Mouse (Mus musculus) forebrain, embryonic 11.5 days (tissue): Measurements from ENCODE around the gene Zscan21. TPM values are rescaled to one million over a fixed set of nuclear protein-coding genes. Genes with fewer than 3 reads are reported as not detected.

Source experiments
- ATAC-seq: fragments of 200-750 bp; cut with Nextera tagmentation; replicated peaks from 2 replicates; pipeline ENCODE4 v1.8.0; 2017; ENCODE audit warnings: moderate TSS enrichment; ENCODE audit not compliant: low FRiP score
- DNase-seq: peaks from one replicate; pipeline ENCODE4 v3.0.0-alpha.2; 2017; ENCODE audit warnings: low spot score
- H3K27ac ChIP-seq: fragments of 300-500 bp; sonication (generic); 2 replicates; pipeline ENCODE4 v1.5.1; 2014; ENCODE audit warnings: low read depth, low read length
- H3K27me3 ChIP-seq: fragments of 300-500 bp; sonication (generic); 2 replicates; pipeline ENCODE4 v1.6.1; 2014; ENCODE audit warnings: mild to moderate bottlenecking, low read length, mixed read lengths; ENCODE audit not compliant: control insufficient read depth, insufficient read depth
- H3K36me3 ChIP-seq: fragments of 300-500 bp; sonication (generic); 2 replicates; pipeline ENCODE4 v1.6.1; 2014; ENCODE audit warnings: mild to moderate bottlenecking, low read length, moderate library complexity, mixed read lengths; ENCODE audit not compliant: control insufficient read depth, insufficient read depth
- H3K4me1 ChIP-seq: fragments of 300-500 bp; sonication (generic); replicated peaks from 2 replicates; pipeline ENCODE4 v1.6.1; 2014; ENCODE audit warnings: low read length, mixed read lengths; ENCODE audit not compliant: control insufficient read depth, insufficient read depth
- H3K4me2 ChIP-seq: fragments of 300-500 bp; sonication (generic); 2 replicates; pipeline ENCODE4 v1.6.1; 2014; ENCODE audit warnings: low read depth, mild to moderate bottlenecking, low read length, moderate library complexity, mixed read lengths; ENCODE audit not compliant: severe bottlenecking
- H3K4me3 ChIP-seq: fragments of 300-500 bp; sonication (generic); 2 replicates; pipeline ENCODE4 v1.5.1; 2014; ENCODE audit warnings: low read depth, low read length
- H3K9ac ChIP-seq: fragments of 300-500 bp; sonication (generic); 2 replicates; pipeline ENCODE4 v1.6.1; 2014; ENCODE audit warnings: low read length
- H3K9me3 ChIP-seq: fragments of 300-500 bp; sonication (generic); 2 replicates; pipeline ENCODE4 v1.6.1; 2016; ENCODE audit warnings: low read length, mixed read lengths; ENCODE audit not compliant: control insufficient read depth
- WGBS: fragments of 180-500 bp; shearing (Covaris S2); extraction: QIAGEN DNeasy Blood & Tissue Kit; methylation state at CpG from one replicate; pipeline ENCODE4 v1.1.7; 2014; 5-methylcytosine and 5-hydroxymethylcytosine counted together
- polyA plus RNA-seq: library from polyadenylated mRNA; unstranded; fragments of >200 nt; fragmentation: Nextera tagmentation; extraction: Ambion mirVana; gene quantifications from 2 replicates; pipeline ENCODE4 v1.2.1, GENCODE M21; 2014

The Zscan21 gene
- polyA plus RNA-seq, 1 experiment from 2014 or later: 106 TPM

GRCm38 (mm10) chr5:138137257-138137656 lies 20.6 kb downstream of the Zscan21 start:
- H3K4me1 ChIP-seq: no peaks in the 10 kb centered on the region
- WGBS: 87% methylated on average over 4 of the region's 4 CpGs

GRCm38 (mm10) chr5:138137935-138138549 lies 21.3 kb downstream of the Zscan21 start:
- Histone ChIP-seq H3K27ac (no peak overlapping the region), H3K9me3 (no peaks in the 10 kb centered on the region), H3K4me2 (no peak overlapping the region), H3K36me3 (peaks cover 12% of the 10 kb centered on the region; the same call in 1 of the 2 replicates), H3K4me3 (no peak overlapping the region), H3K27me3 (no peaks in the 10 kb centered on the region), H3K9ac (no peak overlapping the region), H3K4me1 (no peaks in the 10 kb centered on the region)
- WGBS: 70% methylated on average over 8 of the region's 8 CpGs
- no peak for DNase-seq
- ATAC-seq: no peak; the same call in 1 of the 2 replicates

More at GRCm38 (mm10) chr5:138137257-138137656, 20.6 kb downstream of the Zscan21 start:
- no peak overlapping the region for H3K4me3 ChIP-seq
- ATAC-seq: no peak
- no peak overlapping the region for H3K9ac ChIP-seq
- DNase-seq: no peak
- H3K9me3 ChIP-seq: no peaks in the 10 kb centered on the region
- H3K27ac ChIP-seq: no peak overlapping the region
- no peak overlapping the region for H3K4me2 ChIP-seq
- no peaks in the 10 kb centered on the region for H3K27me3 ChIP-seq
- peaks cover 14% of the 10 kb centered on the region; the same call in 1 of the 2 replicates for H3K36me3 ChIP-seq

- no peaks in the 10 kb centered on the region for H3K27me3 ChIP-seq
- no peaks in the 10 kb centered on the region for H3K4me1 ChIP-seq
- 85% methylated on average over 4 of the region's 4 CpGs for WGBS
- no peaks in the 10 kb centered on the region for H3K9me3 ChIP-seq
- ATAC-seq (no peak), DNase-seq (no peak)
- no peak overlapping the region for H3K9ac ChIP-seq
- H3K4me3 ChIP-seq: no peak overlapping the region
- no peak overlapping the region for H3K4me2 ChIP-seq
- H3K27ac ChIP-seq: no peak overlapping the region
- H3K36me3 ChIP-seq: peaks cover 11% of the 10 kb centered on the region; the same call in 1 of the 2 replicates
Observed at GRCm38 (mm10) chr5:138138585-138138984, 21.9 kb downstream of the Zscan21 start.

DNA sequence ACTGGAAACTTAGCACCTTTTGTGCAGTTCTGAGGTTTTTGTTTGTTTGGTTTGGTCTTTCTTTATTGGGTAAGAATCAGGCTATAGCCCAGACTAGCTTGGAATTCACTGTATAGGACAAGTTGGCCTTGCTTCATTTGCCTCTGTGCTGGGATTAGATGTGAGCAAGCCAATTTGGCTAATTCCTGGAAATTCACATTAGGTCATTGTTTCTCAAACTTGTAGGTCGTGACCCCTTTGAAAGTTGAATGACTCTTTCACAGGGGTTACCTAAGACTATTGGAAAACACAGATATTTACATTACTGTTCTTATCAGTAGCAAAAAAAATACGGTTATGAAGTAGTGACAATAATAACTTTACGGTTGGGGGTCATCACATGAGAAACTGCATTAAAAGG lies 37.7 kb downstream of the Zscan21 start:
- Histone ChIP-seq H3K9me3 (no peaks in the 10 kb centered on the region), H3K36me3 (peaks cover 10% of the 10 kb centered on the region), H3K4me3 (peak overlapping the region; percentile 82), H3K4me1 (peaks cover 2% of the 10 kb centered on the region; the same call in 1 of the 2 replicates), H3K4me2 (peak overlapping the region; percentile 69), H3K27ac (no peak overlapping the region), H3K9ac (peak overlapping the region; percentile 97), H3K27me3 (no peaks in the 10 kb centered on the region)
- DNase-seq: no peak
- WGBS: 84% methylated on average over 3 of the region's 3 CpGs
- no peak for ATAC-seq

DNA sequence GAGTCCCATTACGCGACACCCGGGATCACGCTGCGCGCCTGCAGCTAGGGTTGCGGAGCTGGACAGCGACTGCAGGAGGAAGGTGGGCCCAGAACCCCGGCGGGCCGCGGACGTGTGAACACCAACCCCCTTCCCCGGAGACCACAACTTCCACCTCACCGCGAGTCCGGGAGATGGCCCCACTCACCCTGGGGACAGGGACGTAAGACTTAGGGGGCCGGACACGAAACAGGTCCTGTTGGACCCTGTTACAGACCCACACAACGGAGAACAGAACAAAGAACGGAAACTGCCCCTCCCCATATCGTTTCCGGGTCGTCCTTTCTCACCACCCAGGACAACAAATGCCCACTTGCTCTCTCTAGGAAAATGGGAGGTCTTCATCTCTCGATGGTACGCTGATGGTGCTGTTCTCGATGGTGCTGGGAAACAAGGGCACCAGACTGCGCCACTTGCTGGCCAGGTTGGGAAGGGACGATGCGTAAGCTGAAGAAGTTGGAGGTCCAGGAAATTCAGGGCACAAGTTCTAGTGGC lies 38.8 kb downstream of the Zscan21 start, which contains the start of gene Zfp113:
Gene Zfp113, minus strand, starts transcription at position 302 of the 534 bp plus-strand sequence.
- Histone ChIP-seq H3K4me2 (peak within 1 kb of the TSS; percentile 69), H3K27me3 (no peaks in the 10 kb centered on the region), H3K4me3 (peak within 1 kb of the TSS; percentile 82), H3K4me1 (peaks cover 2% of the 10 kb centered on the region; the same call in 1 of the 2 replicates), H3K27ac (peak within 1 kb of the TSS; percentile 93), H3K36me3 (peaks cover 7% of the 10 kb centered on the region), H3K9me3 (no peaks in the 10 kb centered on the region), H3K9ac (peak within 1 kb of the TSS; percentile 97)
- WGBS: under 1% methylated on average over 31 of the region's 31 CpGs
- DNase-seq: peak; percentile 89
- peak; percentile 97 for ATAC-seq

DNA sequence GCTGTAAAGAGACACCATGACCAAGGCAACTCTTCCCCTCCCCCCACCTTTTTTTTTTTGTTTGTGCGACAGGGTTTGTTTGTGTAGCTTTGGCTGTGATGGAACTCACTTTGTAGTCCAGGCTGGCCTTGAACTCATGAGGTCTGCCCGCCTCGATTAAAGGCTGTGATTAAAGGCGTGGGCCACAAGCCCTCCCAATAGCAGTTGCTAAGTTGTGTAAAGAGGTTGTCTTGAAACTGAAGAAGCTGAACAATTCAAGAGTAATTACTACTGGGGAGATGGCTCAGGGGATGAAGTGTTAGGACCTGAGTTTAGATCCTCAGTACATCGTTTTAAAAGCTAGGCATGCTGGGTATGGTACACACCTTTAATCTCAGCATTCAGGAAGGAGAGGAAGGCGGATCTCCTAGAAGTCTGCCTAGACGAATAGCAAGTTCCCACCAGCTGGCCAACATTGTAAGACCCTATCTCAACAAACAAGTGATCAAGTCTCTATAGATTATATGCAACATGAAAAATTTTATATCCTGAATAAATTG lies 43.6 kb downstream of the Zscan21 start:
- WGBS: 72% methylated on average over 7 of the region's 7 CpGs
- no peaks in the 10 kb centered on the region for H3K27me3 ChIP-seq
- peak overlapping the region; percentile 40; the same call in 1 of the 2 replicates for H3K4me2 ChIP-seq
- H3K4me1 ChIP-seq: peaks cover 4% of the 10 kb centered on the region; the same call in 1 of the 2 replicates
- no peaks in the 10 kb centered on the region for H3K9me3 ChIP-seq
- ATAC-seq: peak; percentile 2; the same call in 1 of the 2 replicates
- H3K36me3 ChIP-seq: peaks cover 8% of the 10 kb centered on the region; the same call in 1 of the 2 replicates
- DNase-seq: no peak
- H3K9ac ChIP-seq: peak overlapping the region; percentile 75; the same call in 1 of the 2 replicates
- peak overlapping the region; percentile 74 for H3K4me3 ChIP-seq
- no peak overlapping the region for H3K27ac ChIP-seq

GRCm38 (mm10) chr5:138160842-138161665 lies 44.4 kb downstream of the Zscan21 start, which contains the start of gene Cops6:
Gene Cops6 (plus strand): TSS chr5:138161071.
- WGBS: 1% methylated on average over 42 of the region's 42 CpGs

GRCm38 (mm10) chr5:138163046-138163445 lies 46.3 kb downstream of the Zscan21 start:
- 76% methylated on average over 6 of the region's 6 CpGs for WGBS

More at GRCm38 (mm10) chr5:138160842-138161665, 44.4 kb downstream of the Zscan21 start, which contains the start of gene Cops6:
- peak within 1 kb of the TSS; percentile 53 for H3K4me2 ChIP-seq
- H3K27me3 ChIP-seq: no peaks in the 10 kb centered on the region
- peak; percentile 96 for DNase-seq
- ATAC-seq: peak; percentile 95
- peaks cover 4% of the 10 kb centered on the region; the same call in 1 of the 2 replicates for H3K4me1 ChIP-seq
- H3K9ac ChIP-seq: peak within 1 kb of the TSS; percentile 75
- H3K9me3 ChIP-seq: no peaks in the 10 kb centered on the region
- H3K36me3 ChIP-seq: peaks cover 13% of the 10 kb centered on the region; the same call in 1 of the 2 replicates
- H3K27ac ChIP-seq: peak within 1 kb of the TSS; percentile 54; the same call in 1 of the 2 replicates
- peak within 1 kb of the TSS; percentile 74 for H3K4me3 ChIP-seq

More at GRCm38 (mm10) chr5:138163046-138163445, 46.3 kb downstream of the Zscan21 start:
- H3K9me3 ChIP-seq: no peaks in the 10 kb centered on the region
- no peak overlapping the region for H3K27ac ChIP-seq
- H3K27me3 ChIP-seq: no peaks in the 10 kb centered on the region
- no peak overlapping the region for H3K4me2 ChIP-seq
- H3K9ac ChIP-seq: no peak overlapping the region
- ATAC-seq: no peak
- no peak for DNase-seq
- H3K4me3 ChIP-seq: no peak overlapping the region
- H3K4me1 ChIP-seq: peaks cover 4% of the 10 kb centered on the region; the same call in 1 of the 2 replicates
- H3K36me3 ChIP-seq: peaks cover 31% of the 10 kb centered on the region; the same call in 1 of the 2 replicates
